ENCODE assay signal across 25 mouse cellular contexts in genomic region chr5:23612856-23613255, GRCm38 (mm10).
DNase-seq lines count a peak whose midpoint lies in the region; ATAC-seq and TF ChIP-seq lines count a peak whose summit lies in the region.
"Had no signal": no experiment of that assay in that cellular context is flagged by ENCODE, and none has a peak within 500 bp of the region (broad histone marks: within the 10 kb centered on the region; RNA-seq: fewer than 3 reads in every experiment).

No protein-coding gene starts in this region.

- peak; percentile 71 for ATAC-seq in lung, postnatal 0 days
- ATAC-seq in intestine, embryonic 16.5 days = no peak
- ATAC-seq: activated CD4-positive, CD25-positive, alpha-beta regulatory T cell, adult 4 months; inflammation-experienced regulatory T-cells, adult 6 months had no signal

- H3K27ac ChIP-seq in lung, postnatal 0 days (ENCODE audit: low read length) = no peak overlapping the region
- no peak overlapping the region for H3K27ac ChIP-seq in cortical plate, adult 2 months (ENCODE audit: insufficient read depth, low read length)
- H3K27ac ChIP-seq in intestine, embryonic 16.5 days (ENCODE audit: low read length) = no peak overlapping the region
- H3K27ac ChIP-seq: embryonic facial prominence, embryonic 13.5 days; forebrain, embryonic 12.5 days; hindbrain, embryonic 13.5 days; kidney, postnatal 0 days; limb, embryonic 15.5 days; liver, embryonic 14.5 days; lung, embryonic 15.5 days had no signal

- DNase-seq in gastrocnemius, adult 18-20 months (ENCODE audit: low spot score) = peak; percentile 15
- DNase-seq in gastrocnemius, postnatal 10 days = no peak
- peak; percentile 72 for DNase-seq in lung, postnatal 0 days (ENCODE audit: low spot score)
- no peak for DNase-seq in lung, postnatal 14 days
- DNase-seq in spleen, postnatal 14 days (ENCODE audit: low spot score in 2 of 2) = no peak
- DNase-seq: cerebellum, adult 11 months; cerebellum, postnatal 14 days; kidney, adult 2 months; layer of hippocampus, adult 9-11 months; left cerebral cortex, postnatal 4 days; midbrain, embryonic 14.5 days; right cerebral cortex, postnatal 25 days; spleen, adult 18-20 months had no signal

- WGBS in lung, postnatal 0 days = 56% methylated on average over 3 of the region's 3 CpGs
- WGBS in intestine, embryonic 16.5 days = 76% methylated on average over 3 of the region's 3 CpGs

- TF ChIP-seq POLR2A in cortical plate, adult 2 months (IDR thresholded peaks at IDR 0.05; ENCODE audit: extremely low read depth, insufficient read depth, low read length) = no peak

- no peak for TF ChIP-seq EP300 in lung, postnatal 0 days (IDR thresholded peaks at IDR 0.05)

- H3K9ac ChIP-seq in lung, postnatal 0 days (replicated peaks; ENCODE audit: low read depth) = no peak overlapping the region
- H3K9ac ChIP-seq in intestine, embryonic 16.5 days (ENCODE audit: low read depth, low read length) = no peak overlapping the region
- H3K9ac ChIP-seq: embryonic facial prominence, embryonic 13.5 days; forebrain, embryonic 12.5 days; hindbrain, embryonic 13.5 days; limb, embryonic 15.5 days; liver, embryonic 14.5 days; lung, embryonic 15.5 days had no signal

- no peaks in the 10 kb centered on the region for H3K9me3 ChIP-seq in lung, postnatal 0 days (ENCODE audit: low read length)
- H3K9me3 ChIP-seq in intestine, embryonic 16.5 days (ENCODE audit: control insufficient read depth, low read length) = no peaks in the 10 kb centered on the region
- H3K9me3 ChIP-seq: embryonic facial prominence, embryonic 13.5 days; forebrain, embryonic 12.5 days; hindbrain, embryonic 13.5 days; limb, embryonic 15.5 days; lung, embryonic 15.5 days had no signal

- H3K4me2 ChIP-seq in lung, postnatal 0 days (replicated peaks; ENCODE audit: low read depth, low read length) = no peak overlapping the region
- H3K4me2 ChIP-seq in intestine, embryonic 16.5 days (ENCODE audit: low read depth, low read length) = no peak overlapping the region
- H3K4me2 ChIP-seq: embryonic facial prominence, embryonic 13.5 days; forebrain, embryonic 12.5 days; hindbrain, embryonic 13.5 days; limb, embryonic 15.5 days; lung, embryonic 15.5 days had no signal

- H3K27me3 ChIP-seq in lung, postnatal 0 days (replicated peaks; ENCODE audit: insufficient read depth, low read length) = no peaks in the 10 kb centered on the region
- H3K27me3 ChIP-seq in intestine, embryonic 16.5 days (replicated peaks; ENCODE audit: control insufficient read depth, insufficient read depth, low read length) = no peaks in the 10 kb centered on the region
- H3K27me3 ChIP-seq: embryonic facial prominence, embryonic 13.5 days; forebrain, embryonic 12.5 days; hindbrain, embryonic 13.5 days; limb, embryonic 15.5 days; lung, embryonic 15.5 days had no signal

- no peaks in the 10 kb centered on the region; the same call in 1 of the 2 replicates for H3K4me1 ChIP-seq in lung, postnatal 0 days (ENCODE audit: insufficient read depth, low read depth, low read length)
- peaks cover 3% of the 10 kb centered on the region for H3K4me1 ChIP-seq in cortical plate, adult 2 months (ENCODE audit: control insufficient read depth, insufficient read depth, low read length)
- peaks cover 2% of the 10 kb centered on the region; the same call in 1 of the 2 replicates for H3K4me1 ChIP-seq in intestine, embryonic 16.5 days (ENCODE audit: control insufficient read depth, insufficient read depth, low read length)

- no peak overlapping the region for H3K4me3 ChIP-seq in lung, postnatal 0 days (ENCODE audit: low read depth, low read length)
- H3K4me3 ChIP-seq in cortical plate, adult 2 months (ENCODE audit: insufficient read depth, low read length) = 0 out of 2 replicates have a peak overlapping the region, but pooled peaks have one; percentile 16
- no peak overlapping the region for H3K4me3 ChIP-seq in intestine, embryonic 16.5 days (ENCODE audit: low read length)
- H3K4me3 ChIP-seq: embryonic facial prominence, embryonic 13.5 days; erythroblast, embryonic 14.5 days; forebrain, embryonic 12.5 days; hindbrain, embryonic 13.5 days; limb, embryonic 15.5 days; lung, embryonic 15.5 days had no signal

- H3K36me3 ChIP-seq in lung, postnatal 0 days (ENCODE audit: insufficient read depth, low read length) = no peaks in the 10 kb centered on the region
- no peaks in the 10 kb centered on the region for H3K36me3 ChIP-seq in intestine, embryonic 16.5 days (ENCODE audit: control insufficient read depth, insufficient read depth, low read length)
- H3K36me3 ChIP-seq: embryonic facial prominence, embryonic 13.5 days; forebrain, embryonic 12.5 days; hindbrain, embryonic 13.5 days; limb, embryonic 15.5 days; lung, embryonic 15.5 days had no signal

- no peak for TF ChIP-seq CTCF in lung, postnatal 0 days (IDR thresholded peaks at IDR 0.05)
- TF ChIP-seq CTCF in cortical plate, adult 2 months (IDR thresholded peaks at IDR 0.05; ENCODE audit: extremely low read depth, insufficient read depth, low read length) = no peak

Comparison
In these comparisons a context has a peak if more than half of its experiments do, and no peak if none do; other contexts are left out.
1. DNase-seq: peak in gastrocnemius, adult 18-20 months (single experiment) and lung, postnatal 0 days (single experiment); none in gastrocnemius, postnatal 10 days (single experiment), lung, postnatal 14 days (single experiment) and spleen, postnatal 14 days (0 of 2).